Comparison of ENCODE assay signal across 8 mouse cellular contexts in genomic region chr16:30064613-30065012, GRCm38 (mm10). TPM values are rescaled to one million over a fixed set of nuclear protein-coding genes. Genes with fewer than 3 reads are reported as not detected.
DNase-seq lines count a peak whose midpoint lies in the region; ATAC-seq lines count a peak whose summit lies in the region.

No protein-coding gene starts in this region.

- peak overlapping the region; percentile 67 for H3K9ac ChIP-seq in limb, embryonic 15.5 days

- ATAC-seq in limb, embryonic 15.5 days (ENCODE audit: insufficient number of reproducible peaks, low FRiP score, low TSS enrichment, low read depth): no peak

- no peaks in the 10 kb centered on the region for H3K9me3 ChIP-seq in limb, embryonic 15.5 days

- peak overlapping the region; percentile 65 for H3K4me3 ChIP-seq in limb, embryonic 15.5 days

- H3K27me3 ChIP-seq in limb, embryonic 15.5 days: peaks cover 4% of the 10 kb centered on the region; the same call in 1 of the 2 replicates

- DNase-seq in cerebellum, adult 8-10 months: peak; percentile 13
- DNase-seq in cerebellum, adult 11-12 months: no peak
- peak; percentile 11 for DNase-seq in thymus, postnatal 0 days (ENCODE audit: low spot score)
- no peak for DNase-seq in thymus, postnatal 14 days
- DNase-seq in ovary, postnatal 36 days (ENCODE audit: low spot score): no peak
- no peak for DNase-seq in left cerebral cortex, postnatal 10 days (ENCODE audit: extremely low spot score in 1 of 2, low spot score in 2 of 2)
- DNase-seq in kidney, postnatal 14 days: no peak

- H3K4me1 ChIP-seq in limb, embryonic 15.5 days: peaks cover 57% of the 10 kb centered on the region

- peak overlapping the region; percentile 90 for H3K4me2 ChIP-seq in limb, embryonic 15.5 days

- H3K36me3 ChIP-seq in limb, embryonic 15.5 days: no peaks in the 10 kb centered on the region

- intact Hi-C loops in left cerebral cortex, postnatal 10 days (cut with DNase I): loop anchor here (5.0 to 10.0 kb wide), 4 partner anchors 112 to 432 kb away; no protein-coding TSS in a partner anchor

- 0% methylated on average over 8 of the region's 8 CpGs for WGBS in limb, embryonic 15.5 days

- H3K27ac ChIP-seq in limb, embryonic 15.5 days: peak overlapping the region; percentile 98

RNA-seq across cellular contexts. Expression of gene Hes1, which starts 0.4 kb away (rescaled TPM):
- polyA plus RNA-seq in thymus, postnatal 0 days (2015; fragmentation: Nextera tagmentation; extraction: Ambion mirVana): 35.6 and 36.3 TPM in 2 replicates
- 55.3 and 60.5 TPM in 2 replicates for polyA plus RNA-seq in limb, embryonic 15.5 days (2015; fragmentation: Nextera tagmentation; extraction: Ambion mirVana)
- 10 to 100 TPM; 16.5 to 18.3 TPM for total RNA-seq in left cerebral cortex, postnatal 10 days (2021)

Comparison
In these comparisons a context has a peak if more than half of its experiments do, and no peak if none do; other contexts are left out.
1. DNase-seq: peak in cerebellum, adult 8-10 months (single experiment) and thymus, postnatal 0 days (single experiment); none in cerebellum, adult 11-12 months (single experiment), thymus, postnatal 14 days (single experiment), ovary, postnatal 36 days (single experiment), left cerebral cortex, postnatal 10 days (0 of 2) and kidney, postnatal 14 days (single experiment).